Mouse (Mus musculus) cerebellum, adult 2 months (tissue): ENCODE measurements around the gene Rprd1b.

Source experiments
- CTCF ChIP-seq: fragments of 200-500 bp; IDR thresholded peaks from 2 replicates; pipeline ENCODE4 v1.5.1; 2011; ENCODE audit warnings: low read depth, mild to moderate bottlenecking, control low read depth, low read length, moderate library complexity, borderline replicate concordance; ENCODE audit not compliant: insufficient read depth
- POLR2A ChIP-seq: fragments of 200-500 bp; IDR thresholded peaks from 2 replicates; pipeline ENCODE4 v1.6.1; 2011; ENCODE audit warnings: low read length, control low read depth, borderline replicate concordance; ENCODE audit not compliant: insufficient read depth

DNA sequence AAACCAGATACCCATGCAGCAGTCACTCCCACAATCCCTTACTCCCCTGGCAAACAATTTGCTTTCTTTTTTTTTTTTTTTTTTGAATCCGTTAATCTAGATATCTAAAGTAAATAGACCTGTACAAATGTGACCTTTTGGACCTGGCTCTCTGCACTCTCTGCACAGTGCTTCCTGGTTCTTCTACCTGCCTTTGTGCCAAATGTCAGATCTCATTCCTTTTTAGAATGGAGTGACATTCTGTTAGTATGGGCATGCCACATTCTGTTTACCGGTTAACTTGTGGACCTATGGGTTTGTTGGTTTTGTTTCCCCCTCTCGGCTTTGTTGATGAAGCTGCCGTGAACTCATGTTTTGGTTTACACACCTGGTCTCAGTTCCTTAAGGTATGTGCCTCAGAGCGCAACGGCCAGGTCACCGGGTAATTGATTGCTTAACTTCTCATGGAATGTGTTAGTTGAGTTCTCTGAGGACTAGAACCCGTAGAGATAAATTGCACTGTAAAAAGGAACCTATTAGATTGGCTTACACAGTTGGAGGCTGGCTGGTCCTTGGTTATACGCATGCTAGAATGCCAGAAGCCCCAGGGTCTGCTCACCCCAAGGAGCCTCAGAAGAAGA lies 52.4 kb downstream of the Rprd1b start:
- TF ChIP-seq POLR2A (no peak), CTCF (no peak)
